Mouse (Mus musculus) E14TG2a.4 (cell line): ENCODE measurements around the gene Decr2.
A peak's percentile ranks its signal among the peaks of the same experiment; 100 is the strongest.

ENCODE experiments used
- H3K27me3 ChIP-seq: 2 replicates; pipeline ENCODE4 v1.6.1; 2014; ENCODE audit warnings: low read length, control low read depth; ENCODE audit not compliant: insufficient read depth
- H3K36me3 ChIP-seq: 2 replicates; pipeline ENCODE4 v1.6.1; 2014; ENCODE audit warnings: low read length, control low read depth; ENCODE audit not compliant: insufficient read depth
- H3K4me1 ChIP-seq: replicated peaks from 2 replicates; pipeline ENCODE4 v1.6.1; 2014; ENCODE audit warnings: low read depth, low read length, control low read depth
- H3K4me3 ChIP-seq: replicated peaks from 2 replicates; pipeline ENCODE4 v1.5.1; 2014; ENCODE audit warnings: mild to moderate bottlenecking, low read length
- H3K9me3 ChIP-seq: 2 replicates; pipeline ENCODE4 v1.6.1; 2014; ENCODE audit warnings: low read length, control low read depth
- CTCF ChIP-seq: conservative IDR thresholded peaks from 2 replicates; pipeline ENCODE4 v1.5.1; 2014; ENCODE audit warnings: low read length
- NANOG ChIP-seq: IDR thresholded peaks from 2 replicates; pipeline ENCODE4 v1.6.1; 2014; ENCODE audit warnings: borderline replicate concordance, low read length, mixed read lengths
- POU5F1 ChIP-seq: IDR thresholded peaks from 2 replicates; pipeline ENCODE4 v1.6.1; 2014; ENCODE audit warnings: low read length, borderline replicate concordance

Decr2 gene

GRCm38 (mm10) chr17:26125226-26125625 lies 35.1 kb upstream of the Decr2 start:
- peaks cover 85% of the 10 kb centered on the region for H3K36me3 ChIP-seq
- no peaks in the 10 kb centered on the region for H3K9me3 ChIP-seq
- peaks cover 53% of the 10 kb centered on the region for H3K4me1 ChIP-seq
- TF ChIP-seq NANOG (no peak), POU5F1 (no peak), CTCF (no peak)
- H3K27me3 ChIP-seq = no peaks in the 10 kb centered on the region
- peak overlapping the region; percentile 43; the same call in 1 of the 2 replicates for H3K4me3 ChIP-seq

GRCm38 (mm10) chr17:26124560-26124959 lies 34.4 kb upstream of the Decr2 start:
- Histone ChIP-seq H3K36me3 (peaks cover 85% of the 10 kb centered on the region), H3K9me3 (no peaks in the 10 kb centered on the region), H3K4me1 (peaks cover 59% of the 10 kb centered on the region), H3K27me3 (no peaks in the 10 kb centered on the region), H3K4me3 (peak overlapping the region; percentile 100)
- TF ChIP-seq POU5F1 (no peak), CTCF (no peak), NANOG (no peak)

GRCm38 (mm10) chr17:26123267-26123684 lies 33.1 kb upstream of the Decr2 start, which contains the start of gene Mrpl28:
Gene Mrpl28, plus strand, starts transcription at chr17:26123500.
- no peaks in the 10 kb centered on the region for H3K9me3 ChIP-seq
- peaks cover 85% of the 10 kb centered on the region for H3K36me3 ChIP-seq
- TF ChIP-seq CTCF = no peak
- no peak for TF ChIP-seq NANOG
- TF ChIP-seq POU5F1 = no peak
- H3K4me1 ChIP-seq = peaks cover 68% of the 10 kb centered on the region
- H3K27me3 ChIP-seq = no peaks in the 10 kb centered on the region
- H3K4me3 ChIP-seq = peak within 1 kb of the TSS; percentile 100

GRCm38 (mm10) chr17:26122431-26123140 lies 32.4 kb upstream of the Decr2 start:
- H3K36me3 ChIP-seq = peaks cover 85% of the 10 kb centered on the region
- no peak for TF ChIP-seq NANOG
- TF ChIP-seq CTCF = no peak
- no peak for TF ChIP-seq POU5F1
- 0 out of 2 replicates have a peak overlapping the region, but pooled peaks have one; percentile 20 for H3K4me3 ChIP-seq
- no peaks in the 10 kb centered on the region for H3K9me3 ChIP-seq
- H3K27me3 ChIP-seq = no peaks in the 10 kb centered on the region
- peaks cover 75% of the 10 kb centered on the region for H3K4me1 ChIP-seq

GRCm38 (mm10) chr17:26119766-26120710 lies 29.9 kb upstream of the Decr2 start:
- H3K9me3 ChIP-seq = no peaks in the 10 kb centered on the region
- H3K4me3 ChIP-seq = no peak overlapping the region
- peaks cover 82% of the 10 kb centered on the region for H3K36me3 ChIP-seq
- H3K4me1 ChIP-seq = peaks cover 79% of the 10 kb centered on the region
- peaks cover 9% of the 10 kb centered on the region; the same call in 1 of the 2 replicates for H3K27me3 ChIP-seq
- no peak for TF ChIP-seq POU5F1
- peak; percentile 39 for TF ChIP-seq CTCF

- Histone ChIP-seq H3K27me3 (peaks cover 20% of the 10 kb centered on the region), H3K36me3 (peaks cover 66% of the 10 kb centered on the region)
- TF ChIP-seq POU5F1 (no peak), NANOG (no peak), CTCF (no peak)
Measured at GRCm38 (mm10) chr17:26116503-26117258, 26.5 kb upstream of the Decr2 start.

GRCm38 (mm10) chr17:26115956-26116487 lies 25.9 kb upstream of the Decr2 start:
- no peak for TF ChIP-seq CTCF
- no peak for TF ChIP-seq NANOG
- TF ChIP-seq POU5F1 = no peak
- Histone ChIP-seq H3K27me3 (peaks cover 20% of the 10 kb centered on the region), H3K4me1 (peaks cover 88% of the 10 kb centered on the region), H3K4me3 (peak overlapping the region; percentile 82), H3K9me3 (no peaks in the 10 kb centered on the region), H3K36me3 (peaks cover 60% of the 10 kb centered on the region)

More at GRCm38 (mm10) chr17:26116503-26117258, 26.5 kb upstream of the Decr2 start:
- H3K9me3 ChIP-seq = no peaks in the 10 kb centered on the region
- peaks cover 82% of the 10 kb centered on the region for H3K4me1 ChIP-seq
- peak overlapping the region; percentile 48 for H3K4me3 ChIP-seq
